9 mouse cellular contexts compared by ENCODE assay signal in genomic region chr12:103977846-103978245, GRCm38 (mm10). TPM values are rescaled to one million over a fixed set of nuclear protein-coding genes. Genes with fewer than 3 reads are reported as not detected.
DNase-seq lines count a peak whose midpoint lies in the region; ATAC-seq and TF ChIP-seq lines count a peak whose summit lies in the region.
"Had no signal": no experiment of that assay in that cellular context is flagged by ENCODE, and none has a peak within 500 bp of the region (broad histone marks: within the 10 kb centered on the region; RNA-seq: fewer than 3 reads in every experiment).

No protein-coding gene starts in this region.

- peak; percentile 20 to 74 for DNase-seq in adrenal gland, adult (ENCODE audit: inconsistent age in 2 of 2, low spot score in 1 of 2)
- no peak for DNase-seq in adrenal gland, postnatal 4 days (ENCODE audit: low spot score in 2 of 2)
- DNase-seq in lung, adult 2 months = no peak
- DNase-seq in lung, postnatal 4 days = no peak
- DNase-seq in embryonic facial prominence, embryonic 11.5 days (ENCODE audit: low spot score) = peak; percentile 24
- peak; percentile 74 for DNase-seq in retina, embryonic 14.5 days (ENCODE audit: low spot score)
- no peak for DNase-seq in layer of hippocampus, postnatal 14 days (ENCODE audit: low spot score in 2 of 2)
- DNase-seq in layer of hippocampus, postnatal 10 days (ENCODE audit: low spot score in 2 of 2) = no peak

- H3K4me1 ChIP-seq in lung, adult 2 months (ENCODE audit: control insufficient read depth, insufficient read depth, low read length) = no peaks in the 10 kb centered on the region
- no peaks in the 10 kb centered on the region for H3K4me1 ChIP-seq in embryonic facial prominence, embryonic 11.5 days (ENCODE audit: control insufficient read depth, insufficient read depth, low read length)

- no peak for TF ChIP-seq POLR2A in lung, adult 2 months (IDR thresholded peaks at IDR 0.05; ENCODE audit: borderline replicate concordance, extremely low read depth, low read depth, low read length)

- no peaks in the 10 kb centered on the region for H3K9me3 ChIP-seq in embryonic facial prominence, embryonic 11.5 days (replicated peaks; ENCODE audit: control insufficient read depth, low read length)

- no peak overlapping the region for H3K27ac ChIP-seq in embryonic facial prominence, embryonic 11.5 days (replicated peaks; ENCODE audit: low read depth, low read length)

- ATAC-seq in embryonic facial prominence, embryonic 11.5 days (replicated peaks; ENCODE audit: insufficient number of reproducible peaks, low FRiP score, low TSS enrichment, low read depth) = no peak

- H3K27me3 ChIP-seq in embryonic facial prominence, embryonic 11.5 days (ENCODE audit: control insufficient read depth, insufficient read depth, low read length) = no peaks in the 10 kb centered on the region

- H3K36me3 ChIP-seq in embryonic facial prominence, embryonic 11.5 days (replicated peaks; ENCODE audit: control insufficient read depth, insufficient read depth, low read depth, low read length) = no peaks in the 10 kb centered on the region

- H3K4me2 ChIP-seq in embryonic facial prominence, embryonic 11.5 days (ENCODE audit: low read depth, low read length) = no peak overlapping the region

- TF ChIP-seq CTCF in lung, adult 2 months (IDR thresholded peaks at IDR 0.05; ENCODE audit: insufficient read depth, low read length) = peak; percentile 50; the same call in 1 of the 2 replicates

- 27% methylated on average over 5 of the region's 5 CpGs for WGBS in lung, adult 2 months
- WGBS in embryonic facial prominence, embryonic 11.5 days = 39% methylated on average over 5 of the region's 5 CpGs

- no peak overlapping the region for H3K9ac ChIP-seq in embryonic facial prominence, embryonic 11.5 days (replicated peaks; ENCODE audit: low read length)

- H3K4me3 ChIP-seq in lung, adult 2 months (replicated peaks; ENCODE audit: extremely low read depth, low read depth, low read length) = no peak overlapping the region
- H3K4me3 ChIP-seq in embryonic facial prominence, embryonic 11.5 days (ENCODE audit: low read depth, low read length) = no peak overlapping the region

RNA-seq across cellular contexts. Expression of gene Serpina11, which starts 11.9 kb away (rescaled TPM):
- total RNA-seq in adrenal gland, postnatal 4 days (2021) = 10 to 100 TPM in 1 of 2 experiments, under 1 TPM in 1; 0.53 to 23.8 TPM
- 0.15 TPM in 1 of 2 replicates, not detected in the other for polyA plus RNA-seq in lung, adult 2 months (2012; rRNA removed)
- polyA plus RNA-seq in embryonic facial prominence, embryonic 11.5 days (2014; fragmentation: Nextera tagmentation; extraction: Ambion mirVana) = not detected in 2 replicates
- total RNA-seq in layer of hippocampus, postnatal 14 days (2021) = not detected
- total RNA-seq in layer of hippocampus, postnatal 10 days (2021) = not detected
- total RNA-seq: left cerebral cortex, postnatal 14 days had no signal

RNA-seq across cellular contexts. Expression of gene Serpina1e, which starts 19.1 kb away (rescaled TPM):
- 100 to 1,000 TPM in 1 of 2 experiments, 1 to 10 TPM in 1; 8.3 to 423 TPM for total RNA-seq in adrenal gland, postnatal 4 days (2021)
- 1.8 and 2.9 TPM in 2 replicates for polyA plus RNA-seq in lung, adult 2 months (2012; rRNA removed)
- not detected in 2 replicates for polyA plus RNA-seq in embryonic facial prominence, embryonic 11.5 days (2014; fragmentation: Nextera tagmentation; extraction: Ambion mirVana)
- not detected for total RNA-seq in layer of hippocampus, postnatal 14 days (2021)
- total RNA-seq in layer of hippocampus, postnatal 10 days (2021) = not detected
- total RNA-seq: left cerebral cortex, postnatal 14 days had no signal

RNA-seq across cellular contexts. Expression of gene Serpina9, which starts 35.7 kb away (rescaled TPM):
- total RNA-seq in adrenal gland, postnatal 4 days (2021) = under 1 TPM in 1 of 2 experiments, not detected in 1; 0.17 TPM
- 1.4 and 2.7 TPM in 2 replicates for polyA plus RNA-seq in lung, adult 2 months (2012; rRNA removed)
- not detected in 2 replicates for polyA plus RNA-seq in embryonic facial prominence, embryonic 11.5 days (2014; fragmentation: Nextera tagmentation; extraction: Ambion mirVana)
- under 1 TPM in 1 of 2 experiments, not detected in 1; 0.18 TPM for total RNA-seq in layer of hippocampus, postnatal 14 days (2021)
- total RNA-seq in layer of hippocampus, postnatal 10 days (2021) = under 1 TPM in 1 of 2 experiments, not detected in 1; 0.21 TPM

Comparison
In these comparisons a context has a peak if more than half of its experiments do, and no peak if none do; other contexts are left out.
1. DNase-seq: peak in adrenal gland, adult (2 of 2), embryonic facial prominence, embryonic 11.5 days (single experiment) and retina, embryonic 14.5 days (single experiment); none in adrenal gland, postnatal 4 days (0 of 2), lung, adult 2 months (single experiment), lung, postnatal 4 days (0 of 2), layer of hippocampus, postnatal 14 days (0 of 2) and layer of hippocampus, postnatal 10 days (0 of 2).
2. RNA of gene Serpina1e, which starts 19.1 kb away (total RNA-seq): 8.3 to 423 TPM in adrenal gland, postnatal 4 days; not detected in layer of hippocampus, postnatal 14 days and not detected in layer of hippocampus, postnatal 10 days; every median in the first group is over 4 times any median in the second.